Mouse (Mus musculus): ENCODE results near the gene Arsj. TPM values are rescaled to one million over a fixed set of nuclear protein-coding genes. Genes with fewer than 3 reads are reported as not detected.

Arsj gene
- polyA plus RNA-seq, 1 experiment: 0.13 TPM

DNA sequence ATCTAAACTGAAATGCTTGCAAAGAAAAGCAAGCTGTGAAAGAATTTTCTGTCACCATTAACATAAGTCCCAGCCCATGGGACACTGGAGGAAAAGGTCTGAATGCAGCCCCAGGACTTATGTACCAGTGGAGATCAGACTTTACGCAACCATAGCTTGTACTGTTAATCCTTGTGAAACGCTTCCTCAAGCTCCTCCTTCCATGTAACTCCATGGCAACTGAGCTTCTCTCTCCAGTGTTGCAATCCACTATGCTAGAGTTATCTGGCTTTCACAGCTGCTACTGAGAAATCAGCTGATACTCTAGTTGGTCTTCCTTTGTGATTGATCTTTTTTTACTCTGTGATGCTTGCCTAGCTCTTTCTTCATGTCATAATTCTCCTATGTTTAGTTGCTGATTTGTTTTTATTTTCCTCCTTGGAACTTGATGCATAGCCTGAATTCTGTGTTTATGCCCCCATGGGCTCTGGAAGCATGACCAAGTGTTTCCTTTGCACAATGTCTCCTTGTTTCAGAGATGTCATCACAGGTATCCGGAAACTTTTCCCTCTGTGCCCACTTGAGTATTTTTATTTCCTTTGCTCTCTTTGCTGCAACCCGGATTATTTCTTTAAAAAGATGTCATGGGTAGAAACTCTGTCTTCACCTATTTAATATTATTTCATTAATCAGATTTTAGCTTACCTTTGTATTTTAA, 99.8 kb downstream of the Arsj start:
- Histone ChIP-seq H3K4me1 (ENCODE audit: control insufficient read depth, insufficient read depth, insufficient read length, low read length) (no peaks in the 10 kb centered on the region), H3K36me3 (ENCODE audit: control insufficient read depth, insufficient read depth, low read length) (no peaks in the 10 kb centered on the region), H3K27ac (ENCODE audit: insufficient read depth, low read depth, low read length) (no peak overlapping the region), H3K4me3 (ENCODE audit: low read depth, low read length) (no peak overlapping the region), H3K27me3 (ENCODE audit: control insufficient read depth, insufficient read depth, low read length) (no peaks in the 10 kb centered on the region)
- TF ChIP-seq POLR2A (IDR thresholded peaks at IDR 0.05; ENCODE audit: low read depth, low read length) (no peak), CTCF (IDR thresholded peaks at IDR 0.05; ENCODE audit: extremely low read depth, insufficient read length, insufficient replicate concordance, low read depth, low read length) (no peak)
- WGBS: 66% methylated on average over 4 of the region's 4 CpGs

DNA sequence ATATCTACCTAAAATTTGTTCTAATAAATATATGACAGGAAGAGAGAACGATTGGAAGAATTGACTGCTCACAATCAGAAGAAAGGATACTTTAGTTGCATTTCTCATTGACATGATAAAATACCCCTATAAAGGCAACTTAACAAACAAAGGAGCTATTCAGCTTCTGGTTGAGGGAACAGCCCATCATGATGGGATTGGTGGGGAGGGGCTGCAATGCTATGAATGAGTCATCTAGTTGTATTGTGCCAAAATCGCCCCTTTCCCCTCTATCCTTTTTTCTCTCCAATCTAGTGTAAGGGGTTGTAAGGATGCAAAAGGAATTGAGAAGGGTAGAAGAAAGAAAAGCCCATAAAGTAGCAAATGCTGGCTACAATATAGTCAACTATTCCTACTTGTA, 100.8 kb downstream of the Arsj start:
- Histone ChIP-seq H3K36me3 (ENCODE audit: control insufficient read depth, insufficient read depth, low read length) (no peaks in the 10 kb centered on the region), H3K4me1 (ENCODE audit: control insufficient read depth, insufficient read depth, insufficient read length, low read length) (no peaks in the 10 kb centered on the region), H3K27me3 (ENCODE audit: control insufficient read depth, insufficient read depth, low read length) (no peaks in the 10 kb centered on the region), H3K4me3 (ENCODE audit: low read depth, low read length) (no peak overlapping the region), H3K27ac (ENCODE audit: insufficient read depth, low read depth, low read length) (no peak overlapping the region)
- TF ChIP-seq POLR2A (IDR thresholded peaks at IDR 0.05; ENCODE audit: low read depth, low read length) (no peak), CTCF (IDR thresholded peaks at IDR 0.05; ENCODE audit: extremely low read depth, insufficient read length, insufficient replicate concordance, low read depth, low read length) (no peak)
- 68% methylated on average over 2 of the region's 2 CpGs for WGBS

Other genes with a start within 250 kb of the Arsj start
- gene Camk2d, start 232.6 kb downstream of the Arsj start, polyA plus RNA-seq (2012; rRNA removed): 22.1 and 89.5 TPM in 2 replicates

All from small intestine, adult 2 months (tissue).